Mouse (Mus musculus): ENCODE results near the gene Atox1.

- TF ChIP-seq CTCF (IDR thresholded peaks at IDR 0.05; ENCODE audit: extremely low read depth, insufficient read depth, low read length), result no peak
- TF ChIP-seq POLR2A (IDR thresholded peaks at IDR 0.05; ENCODE audit: extremely low read depth, insufficient read depth, low read length), result no peak
These were observed 44.3 kb downstream of the Atox1 start for GRCm38 (mm10) chr11:55416609-55417265.

Measured in cortical plate, adult 2 months (tissue).